Mouse (Mus musculus) erythroblast, embryonic 14.5 days (primary cell): Measurements from ENCODE around the gene Erc2.

ENCODE experiments used
- GATA1 ChIP-seq: IDR thresholded peaks from 2 replicates; pipeline ENCODE4 v1.6.1; 2012; ENCODE audit warnings: low read length, inconsistent platforms, mixed read lengths
- TAL1 ChIP-seq: IDR thresholded peaks from 3 replicates; pipeline ENCODE4 v1.6.1; 2012; ENCODE audit warnings: low read length, inconsistent platforms, mixed read lengths

- no peak for TF ChIP-seq GATA1
- no peak for TF ChIP-seq TAL1
These were observed 185.9 kb downstream of the Erc2 start for GRCm38 (mm10) chr14:27808080-27808479.
